Mouse (Mus musculus): ENCODE results near the gene Sgk1. TPM values are rescaled to one million over a fixed set of nuclear protein-coding genes. Genes with fewer than 3 reads are reported as not detected.
A peak's percentile ranks its signal among the peaks of the same experiment; 100 is the strongest.

Gene Sgk1
- polyA plus RNA-seq (2015; fragmentation: Nextera tagmentation; extraction: Ambion mirVana): 29.3 and 32.1 TPM in 2 replicates

- under 1% methylated on average over 36 of the region's 36 CpGs for whole genome bisulfite sequencing
- Histone ChIP-seq H3K9ac (replicated peaks; ENCODE audit: low read depth, low read length) (peak within 1 kb of the TSS; percentile 59), H3K4me2 (ENCODE audit: low read length) (peak within 1 kb of the TSS; percentile 69), H3K36me3 (ENCODE audit: control insufficient read depth, insufficient read depth) (no peaks in the 10 kb centered on the region), H3K27ac (ENCODE audit: low read length) (peak within 1 kb of the TSS; percentile 87), H3K4me3 (replicated peaks; ENCODE audit: low read length) (peak within 1 kb of the TSS; percentile 51), H3K27me3 (replicated peaks; ENCODE audit: control insufficient read depth, insufficient read depth, low read length) (no peaks in the 10 kb centered on the region), H3K9me3 (ENCODE audit: control insufficient read depth, low read length) (no peaks in the 10 kb centered on the region), H3K4me1 (replicated peaks; ENCODE audit: control insufficient read depth, insufficient read depth, low read length) (peaks cover 14% of the 10 kb centered on the region)
- ATAC-seq: peak; percentile 91
Measured at GRCm38 (mm10) chr10:21882184-21883081, at the start of gene Sgk1. TSS of gene Sgk1 (plus strand) at chr10:21882184.

GRCm38 (mm10) chr10:21832282-21832681 lies 49.7 kb upstream of the Sgk1 start:
- H3K9me3 ChIP-seq (ENCODE audit: control insufficient read depth, low read length): no peaks in the 10 kb centered on the region
- 71% methylated on average over 2 of the region's 2 CpGs for WGBS
- no peak for ATAC-seq

GRCm38 (mm10) chr10:21833757-21834156 lies 48.2 kb upstream of the Sgk1 start:
- H3K9ac ChIP-seq (replicated peaks; ENCODE audit: low read depth, low read length): no peak overlapping the region
- peaks cover 6% of the 10 kb centered on the region for H3K4me1 ChIP-seq (replicated peaks; ENCODE audit: control insufficient read depth, insufficient read depth, low read length)
- ATAC-seq: no peak
- no peak overlapping the region for H3K4me3 ChIP-seq (replicated peaks; ENCODE audit: low read length)
- WGBS: 90% methylated on average over 3 of the region's 3 CpGs
- no peak overlapping the region for H3K27ac ChIP-seq (ENCODE audit: low read length)
- H3K9me3 ChIP-seq (ENCODE audit: control insufficient read depth, low read length): no peaks in the 10 kb centered on the region
- no peaks in the 10 kb centered on the region for H3K36me3 ChIP-seq (ENCODE audit: control insufficient read depth, insufficient read depth)
- no peaks in the 10 kb centered on the region for H3K27me3 ChIP-seq (replicated peaks; ENCODE audit: control insufficient read depth, insufficient read depth, low read length)
- H3K4me2 ChIP-seq (ENCODE audit: low read length): no peak overlapping the region

More at GRCm38 (mm10) chr10:21832282-21832681, 49.7 kb upstream of the Sgk1 start:
- no peak overlapping the region for H3K27ac ChIP-seq (ENCODE audit: low read length)
- H3K4me2 ChIP-seq (ENCODE audit: low read length): no peak overlapping the region
- peaks cover 6% of the 10 kb centered on the region for H3K4me1 ChIP-seq (replicated peaks; ENCODE audit: control insufficient read depth, insufficient read depth, low read length)
- no peak overlapping the region for H3K9ac ChIP-seq (replicated peaks; ENCODE audit: low read depth, low read length)
- H3K36me3 ChIP-seq (ENCODE audit: control insufficient read depth, insufficient read depth): no peaks in the 10 kb centered on the region
- H3K4me3 ChIP-seq (replicated peaks; ENCODE audit: low read length): no peak overlapping the region
- H3K27me3 ChIP-seq (replicated peaks; ENCODE audit: control insufficient read depth, insufficient read depth, low read length): no peaks in the 10 kb centered on the region

GRCm38 (mm10) chr10:21835077-21835476 lies 46.9 kb upstream of the Sgk1 start:
- H3K27me3 ChIP-seq (replicated peaks; ENCODE audit: control insufficient read depth, insufficient read depth, low read length): no peaks in the 10 kb centered on the region
- no peak for ATAC-seq
- no peaks in the 10 kb centered on the region for H3K9me3 ChIP-seq (ENCODE audit: control insufficient read depth, low read length)
- 44% methylated on average over 7 of the region's 7 CpGs for WGBS
- H3K27ac ChIP-seq (ENCODE audit: low read length): no peak overlapping the region
- H3K9ac ChIP-seq (replicated peaks; ENCODE audit: low read depth, low read length): no peak overlapping the region
- H3K4me1 ChIP-seq (replicated peaks; ENCODE audit: control insufficient read depth, insufficient read depth, low read length): no peaks in the 10 kb centered on the region
- H3K4me2 ChIP-seq (ENCODE audit: low read length): no peak overlapping the region
- no peak overlapping the region for H3K4me3 ChIP-seq (replicated peaks; ENCODE audit: low read length)
- H3K36me3 ChIP-seq (ENCODE audit: control insufficient read depth, insufficient read depth): no peaks in the 10 kb centered on the region

GRCm38 (mm10) chr10:21839248-21840155 lies 42.5 kb upstream of the Sgk1 start:
- 81% methylated on average over 13 of the region's 13 CpGs for WGBS
- H3K27me3 ChIP-seq (replicated peaks; ENCODE audit: control insufficient read depth, insufficient read depth, low read length): no peaks in the 10 kb centered on the region
- no peaks in the 10 kb centered on the region for H3K9me3 ChIP-seq (ENCODE audit: control insufficient read depth, low read length)
- H3K9ac ChIP-seq (replicated peaks; ENCODE audit: low read depth, low read length): no peak overlapping the region
- no peak overlapping the region for H3K27ac ChIP-seq (ENCODE audit: low read length)
- H3K4me3 ChIP-seq (replicated peaks; ENCODE audit: low read length): no peak overlapping the region
- ATAC-seq: no peak
- H3K4me2 ChIP-seq (ENCODE audit: low read length): no peak overlapping the region
- no peaks in the 10 kb centered on the region for H3K4me1 ChIP-seq (replicated peaks; ENCODE audit: control insufficient read depth, insufficient read depth, low read length)
- no peaks in the 10 kb centered on the region for H3K36me3 ChIP-seq (ENCODE audit: control insufficient read depth, insufficient read depth)

GRCm38 (mm10) chr10:21843326-21843725 lies 38.7 kb upstream of the Sgk1 start:
- ATAC-seq: no peak
- Histone ChIP-seq H3K4me3 (replicated peaks; ENCODE audit: low read length) (no peak overlapping the region), H3K9me3 (ENCODE audit: control insufficient read depth, low read length) (no peaks in the 10 kb centered on the region), H3K4me2 (ENCODE audit: low read length) (no peak overlapping the region), H3K4me1 (replicated peaks; ENCODE audit: control insufficient read depth, insufficient read depth, low read length) (no peaks in the 10 kb centered on the region), H3K27me3 (replicated peaks; ENCODE audit: control insufficient read depth, insufficient read depth, low read length) (no peaks in the 10 kb centered on the region), H3K9ac (replicated peaks; ENCODE audit: low read depth, low read length) (no peak overlapping the region), H3K36me3 (ENCODE audit: control insufficient read depth, insufficient read depth) (no peaks in the 10 kb centered on the region), H3K27ac (ENCODE audit: low read length) (no peak overlapping the region)
- 91% methylated on average over 6 of the region's 6 CpGs for WGBS

GRCm38 (mm10) chr10:21843861-21844260 lies 38.1 kb upstream of the Sgk1 start:
- WGBS: 91% methylated on average over 8 of the region's 8 CpGs
- Histone ChIP-seq H3K9ac (replicated peaks; ENCODE audit: low read depth, low read length) (no peak overlapping the region), H3K36me3 (ENCODE audit: control insufficient read depth, insufficient read depth) (no peaks in the 10 kb centered on the region), H3K27ac (ENCODE audit: low read length) (no peak overlapping the region), H3K4me1 (replicated peaks; ENCODE audit: control insufficient read depth, insufficient read depth, low read length) (no peaks in the 10 kb centered on the region), H3K27me3 (replicated peaks; ENCODE audit: control insufficient read depth, insufficient read depth, low read length) (no peaks in the 10 kb centered on the region), H3K4me3 (replicated peaks; ENCODE audit: low read length) (no peak overlapping the region), H3K9me3 (ENCODE audit: control insufficient read depth, low read length) (no peaks in the 10 kb centered on the region), H3K4me2 (ENCODE audit: low read length) (no peak overlapping the region)
- no peak for ATAC-seq

GRCm38 (mm10) chr10:21844391-21844790 lies 37.6 kb upstream of the Sgk1 start:
- Histone ChIP-seq H3K9me3 (ENCODE audit: control insufficient read depth, low read length) (no peaks in the 10 kb centered on the region), H3K27ac (ENCODE audit: low read length) (no peak overlapping the region), H3K36me3 (ENCODE audit: control insufficient read depth, insufficient read depth) (no peaks in the 10 kb centered on the region), H3K4me3 (replicated peaks; ENCODE audit: low read length) (no peak overlapping the region), H3K27me3 (replicated peaks; ENCODE audit: control insufficient read depth, insufficient read depth, low read length) (no peaks in the 10 kb centered on the region), H3K9ac (replicated peaks; ENCODE audit: low read depth, low read length) (no peak overlapping the region), H3K4me1 (replicated peaks; ENCODE audit: control insufficient read depth, insufficient read depth, low read length) (no peaks in the 10 kb centered on the region), H3K4me2 (ENCODE audit: low read length) (no peak overlapping the region)
- 44% methylated on average over 7 of the region's 7 CpGs for WGBS
- no peak for ATAC-seq

GRCm38 (mm10) chr10:21845601-21846282 lies 36.2 kb upstream of the Sgk1 start:
- H3K27ac ChIP-seq (ENCODE audit: low read length): no peak overlapping the region
- H3K9ac ChIP-seq (replicated peaks; ENCODE audit: low read depth, low read length): no peak overlapping the region
- H3K4me1 ChIP-seq (replicated peaks; ENCODE audit: control insufficient read depth, insufficient read depth, low read length): no peaks in the 10 kb centered on the region
- no peaks in the 10 kb centered on the region for H3K9me3 ChIP-seq (ENCODE audit: control insufficient read depth, low read length)
- H3K4me3 ChIP-seq (replicated peaks; ENCODE audit: low read length): no peak overlapping the region
- H3K4me2 ChIP-seq (ENCODE audit: low read length): no peak overlapping the region
- H3K27me3 ChIP-seq (replicated peaks; ENCODE audit: control insufficient read depth, insufficient read depth, low read length): no peaks in the 10 kb centered on the region
- no peak for ATAC-seq
- no peaks in the 10 kb centered on the region for H3K36me3 ChIP-seq (ENCODE audit: control insufficient read depth, insufficient read depth)
- WGBS: 76% methylated on average over 10 of the region's 10 CpGs
